Mouse (Mus musculus) kidney, postnatal 25 days (tissue): Measurements from ENCODE around the gene Pon2.
"Not testable (repeated sequence)": the region's sequence is repeated elsewhere in the genome, so short reads cannot be mapped to it uniquely, and the experiment has no call there.

Experiments used
- DNase-seq, 2 experiments: peaks; one replicate each; pipeline ENCODE4 v3.0.0; 2021; ENCODE audit warnings: mixed read lengths in 2 of 2

The Pon2 gene

GRCm38 (mm10) chr6:5291450-5291849 lies 6.8 kb downstream of the Pon2 start:
- peak in 1 of 2 experiments; percentile 7 for DNase-seq

GRCm38 (mm10) chr6:5287919-5288318 lies 10.3 kb downstream of the Pon2 start:
- DNase-seq: no peak

- no peak for DNase-seq
Observed at GRCm38 (mm10) chr6:5287392-5287791, 10.9 kb downstream of the Pon2 start.

DNA sequence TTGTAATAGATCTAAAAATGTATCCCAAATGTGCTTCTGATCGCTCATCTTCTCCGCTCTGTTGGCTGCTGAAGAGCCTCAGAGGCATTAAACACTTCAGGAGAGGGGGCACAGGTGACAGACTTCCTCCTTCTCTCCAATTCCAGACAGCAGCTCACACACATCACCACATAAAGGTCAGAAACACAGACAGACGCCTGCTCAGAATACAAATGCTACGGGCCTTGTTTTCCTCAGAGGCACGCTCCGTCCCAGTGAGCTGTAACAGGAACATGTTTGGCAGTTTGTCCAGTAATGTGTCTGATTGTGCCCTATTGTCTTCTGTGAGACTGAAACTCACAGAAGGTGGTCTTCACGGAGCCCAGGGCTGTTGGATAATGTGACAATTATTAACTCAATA lies 15.8 kb downstream of the Pon2 start:
- no peak for DNase-seq

GRCm38 (mm10) chr6:5280576-5281305 lies 17.5 kb downstream of the Pon2 start:
- DNase-seq: no peak

GRCm38 (mm10) chr6:5277972-5278371 lies 20.3 kb downstream of the Pon2 start:
- DNase-seq: no peak

GRCm38 (mm10) chr6:5269641-5270040 lies 28.6 kb downstream of the Pon2 start:
- DNase-seq: no peak

DNA sequence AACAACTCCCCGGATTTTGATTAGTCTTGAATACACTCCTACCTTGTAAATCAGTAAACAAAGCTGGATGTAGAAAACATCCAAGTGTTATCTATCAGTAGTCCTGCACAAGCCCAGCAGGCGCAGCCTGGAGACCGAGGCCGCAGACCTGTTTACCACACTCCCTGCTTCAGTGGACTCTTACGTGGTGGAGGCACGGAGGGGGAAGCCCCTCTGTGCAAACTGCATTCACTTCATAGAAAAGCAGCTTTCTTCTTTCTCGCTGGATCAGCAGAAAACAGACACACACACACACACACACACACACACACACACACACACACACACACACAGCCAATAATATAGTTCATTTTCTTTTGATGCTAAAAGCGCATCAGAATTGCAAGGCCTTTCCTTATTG lies 33.5 kb downstream of the Pon2 start:
- DNase-seq: no peak

DNA sequence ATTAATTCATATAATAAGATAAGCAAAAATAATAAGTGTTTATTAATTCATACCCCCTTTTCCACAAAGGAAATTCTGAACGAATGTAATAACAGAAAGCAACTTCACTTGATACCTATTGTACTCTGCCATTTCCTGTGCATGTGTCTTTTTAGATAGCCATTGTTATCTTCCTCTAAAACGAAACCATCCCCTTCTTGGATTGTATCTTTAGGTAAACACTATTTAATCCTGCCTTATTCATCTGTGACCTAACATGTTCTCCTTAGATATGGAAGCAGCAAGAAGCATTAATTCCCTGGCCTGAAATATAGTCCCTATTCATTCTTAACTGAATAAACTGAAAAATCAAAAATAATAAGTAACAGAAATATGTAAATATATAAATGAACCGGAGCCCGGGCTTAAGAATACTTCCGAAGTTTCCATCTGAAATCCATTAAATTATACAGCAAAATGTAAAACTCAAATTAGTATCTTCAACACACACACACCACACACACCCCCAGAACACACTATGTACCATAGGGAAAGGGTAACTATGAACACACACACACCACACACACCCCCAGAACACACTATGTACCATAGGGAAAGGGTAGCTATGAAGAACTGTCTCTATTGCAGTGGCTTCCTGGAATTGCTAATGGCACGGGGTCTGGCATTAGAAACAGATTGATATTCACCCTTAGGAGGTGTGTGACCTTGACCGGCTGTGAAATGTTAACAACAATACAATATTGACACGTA lies 34.8 kb downstream of the Pon2 start:
- no peak for DNase-seq

GRCm38 (mm10) chr6:5262322-5263249 lies 35.7 kb downstream of the Pon2 start:
- no peak for DNase-seq

DNA sequence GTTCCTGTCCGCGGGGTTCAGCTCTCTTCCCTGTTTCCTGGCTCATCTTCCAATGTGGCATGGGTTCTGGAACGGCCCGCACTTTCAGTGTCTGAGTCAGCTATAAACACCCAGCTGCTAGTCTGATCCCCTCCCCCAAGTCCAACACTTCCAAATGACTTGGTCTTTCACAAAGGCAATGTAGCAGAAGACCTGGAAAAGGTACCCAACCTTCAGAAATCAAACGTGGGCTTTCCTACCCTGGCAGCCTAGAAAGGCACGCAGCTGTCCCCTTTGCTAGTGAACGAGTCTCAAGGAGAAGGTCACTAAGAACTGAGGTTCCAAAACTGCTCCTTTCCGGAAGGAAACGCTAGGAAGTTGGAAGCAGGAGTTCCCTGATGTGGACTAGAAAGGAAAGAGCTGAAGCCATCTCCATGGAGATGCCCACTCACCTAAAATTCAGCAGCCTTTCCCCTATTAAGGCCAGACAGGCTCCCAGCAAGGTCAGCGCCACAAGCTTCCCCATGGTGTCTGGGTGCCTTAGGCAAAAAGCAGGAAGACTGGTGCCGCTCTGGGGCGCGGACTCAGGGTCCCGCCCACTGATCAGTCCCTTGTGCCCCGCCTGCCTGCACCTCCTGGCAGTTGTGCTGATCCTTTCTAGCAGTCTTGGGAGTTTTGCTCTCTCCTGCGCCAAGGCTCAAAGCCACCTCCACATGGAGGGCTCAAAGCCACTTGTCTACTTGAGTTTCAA lies 42.4 kb downstream of the Pon2 start, which contains the start of gene Pon3:
TSS of gene Pon3 (minus strand) at position 565 of the 730 bp plus-strand sequence.
- peak; percentile 61 to 83 for DNase-seq

DNA sequence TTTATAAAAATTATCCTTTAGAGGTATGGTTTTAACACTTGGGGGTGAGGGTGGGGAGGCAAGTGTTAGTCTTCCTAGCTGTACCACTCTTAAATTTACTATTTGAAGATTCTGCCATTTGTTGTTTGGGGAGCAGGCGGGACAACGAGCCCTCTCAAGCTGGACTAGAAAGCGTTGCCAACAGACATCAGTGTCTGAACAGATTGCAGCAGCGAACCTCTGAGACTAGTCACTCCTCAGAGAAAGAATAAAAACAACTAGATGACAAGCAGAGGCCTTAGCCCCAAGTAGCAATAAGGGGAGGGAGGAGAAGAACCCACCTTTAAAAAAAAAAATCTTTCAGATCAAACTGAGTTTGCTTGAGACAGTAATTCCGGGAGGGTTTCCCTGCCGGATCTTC lies 43.0 kb downstream of the Pon2 start:
- DNase-seq: no peak

- DNase-seq: no peak
Observed at GRCm38 (mm10) chr6:5254869-5255268, 43.4 kb downstream of the Pon2 start.

DNA sequence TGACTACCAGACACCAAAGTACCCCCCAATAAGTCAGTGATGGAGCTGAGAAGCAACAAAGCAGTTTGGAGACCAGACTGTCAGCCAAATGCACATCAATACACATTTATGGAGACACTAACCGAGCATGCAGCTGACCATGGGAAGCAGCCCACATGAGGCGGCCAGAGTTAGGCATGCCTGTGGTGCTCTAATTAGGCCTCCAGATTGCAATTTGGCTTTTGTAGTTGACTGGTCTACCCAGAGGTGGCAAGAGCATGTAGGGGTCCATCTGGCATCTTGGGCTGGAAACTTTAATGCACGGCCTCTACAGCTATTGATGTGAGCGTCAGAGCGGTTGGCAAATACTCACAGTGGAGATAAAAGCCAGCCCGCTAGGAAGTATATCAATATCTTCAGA lies 52.3 kb downstream of the Pon2 start:
- no peak for DNase-seq

DNA sequence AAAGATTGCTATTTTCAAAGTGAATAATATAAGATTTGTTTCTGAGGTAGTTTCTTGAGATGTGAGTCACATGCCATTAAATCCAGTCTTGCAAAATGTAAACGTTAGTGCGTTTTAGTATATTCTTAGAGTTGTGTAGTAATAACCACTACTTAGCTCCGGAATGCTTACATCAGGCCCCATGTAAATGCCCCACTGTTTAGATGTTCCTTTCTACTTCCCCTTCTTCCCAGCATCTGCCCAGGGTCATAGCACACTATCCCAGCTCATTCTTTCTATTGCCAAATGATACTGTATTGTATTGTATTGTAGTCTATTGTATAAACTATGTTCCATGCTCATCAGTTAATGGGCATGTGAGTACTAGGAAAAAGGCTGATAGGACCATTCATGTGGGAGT lies 59.5 kb downstream of the Pon2 start:
- no peak for DNase-seq

DNA sequence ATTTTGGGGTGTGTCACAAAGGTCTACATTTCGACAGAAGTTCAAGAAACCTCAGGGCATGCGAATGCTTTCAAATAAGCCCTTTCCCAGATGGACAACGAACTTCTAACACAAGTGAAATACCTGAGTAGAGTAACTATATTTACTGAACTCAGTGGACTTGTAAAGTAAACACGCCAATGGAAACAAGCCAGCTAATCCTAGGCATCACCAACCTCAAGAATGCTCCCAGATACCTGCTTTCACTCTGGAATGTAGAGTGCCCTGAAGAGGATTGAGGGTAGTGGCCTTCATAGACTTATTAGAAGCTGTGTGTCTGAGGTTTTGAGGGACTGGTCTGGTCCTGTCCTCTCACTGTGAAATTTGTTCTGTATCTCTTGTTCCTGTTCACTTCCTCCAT lies 60.7 kb downstream of the Pon2 start:
- no peak for DNase-seq

GRCm38 (mm10) chr6:5236843-5237371 lies 61.3 kb downstream of the Pon2 start:
- DNase-seq: no peak

DNA sequence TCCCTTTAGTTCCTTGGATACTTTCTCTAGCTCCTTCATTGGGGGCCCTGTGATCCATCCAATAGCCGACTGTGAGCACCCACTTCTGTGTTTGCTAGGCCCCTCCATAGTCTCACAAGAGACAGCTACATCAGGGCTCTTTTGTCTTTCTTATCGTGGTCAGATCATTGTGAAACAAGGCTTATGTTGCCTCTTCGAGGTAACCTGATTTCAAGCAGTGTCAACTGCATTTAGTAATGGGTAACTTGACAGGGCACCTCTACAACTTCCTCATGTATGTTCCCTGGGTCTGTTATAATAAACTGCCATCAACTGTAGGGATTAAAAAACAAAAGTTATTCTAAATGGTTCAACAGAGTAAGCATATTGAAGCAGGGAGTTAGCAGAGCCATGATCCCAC lies 63.7 kb downstream of the Pon2 start:
- DNase-seq: no peak

- DNase-seq: no peak
Observed at GRCm38 (mm10) chr6:5233812-5234211, 64.4 kb downstream of the Pon2 start.

DNA sequence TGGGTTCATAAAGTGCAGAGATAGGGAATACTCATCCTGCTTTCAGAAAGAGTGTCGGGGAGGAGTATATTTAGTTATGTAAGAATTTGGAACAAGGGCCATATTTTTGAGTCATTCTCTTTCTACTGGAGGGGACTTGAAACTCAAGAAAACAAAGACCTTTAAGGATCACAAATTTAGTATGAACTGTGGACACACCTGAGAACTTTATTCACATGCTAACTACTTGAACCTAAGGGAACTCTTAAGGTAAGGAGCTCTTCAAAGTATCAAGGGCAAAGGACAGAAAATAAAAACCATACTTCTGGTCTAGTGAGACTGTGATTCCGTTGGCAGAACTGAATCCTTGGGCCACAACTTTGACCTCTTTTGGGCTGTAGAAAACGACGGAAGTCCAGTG lies 66.2 kb downstream of the Pon2 start:
- no peak for DNase-seq

DNA sequence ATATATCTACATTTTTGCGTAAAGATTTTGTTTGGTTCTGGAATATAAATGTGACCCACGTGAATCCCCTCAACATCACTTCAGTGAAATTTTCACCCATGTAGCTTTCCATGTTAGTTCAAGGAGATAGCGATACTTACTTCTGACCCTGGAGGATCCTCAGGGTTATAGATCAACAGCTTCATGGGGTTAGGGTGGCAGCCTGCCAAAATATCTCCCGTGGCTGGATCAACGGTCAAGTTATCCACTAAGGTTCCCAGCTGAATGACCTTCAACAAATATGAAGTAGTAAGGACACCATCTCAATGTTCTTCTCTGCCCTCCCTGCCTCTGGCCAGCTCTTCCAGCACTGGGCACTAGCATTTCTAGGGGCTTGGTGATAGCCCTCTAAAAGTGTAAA lies 68.0 kb downstream of the Pon2 start:
- DNase-seq: peak; percentile 37 to 44

DNA sequence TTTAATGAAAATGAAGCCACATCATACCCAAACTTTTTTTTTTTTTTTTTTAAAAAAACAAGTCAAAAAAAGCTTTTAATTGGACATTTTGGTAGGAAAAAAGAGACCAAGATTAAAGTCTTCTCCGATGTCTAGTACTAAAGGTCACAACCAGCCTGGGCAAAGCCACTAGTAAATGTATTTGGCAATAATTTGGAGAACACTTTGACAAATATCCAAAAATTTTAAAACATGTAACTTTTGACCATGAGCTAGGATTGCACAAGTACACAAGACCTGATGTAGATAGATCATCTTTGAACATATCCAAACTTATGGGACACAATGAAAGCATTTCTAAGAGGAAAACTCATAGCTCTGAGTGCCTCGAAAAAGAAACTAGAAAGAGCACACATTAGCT lies 74.7 kb downstream of the Pon2 start:
- DNase-seq: not testable (repeated sequence)
